Mouse (Mus musculus) heart, adult 18-20 months (tissue): ENCODE data around the gene Bhlhb9. TPM values are rescaled to one million over a fixed set of nuclear protein-coding genes. Genes with fewer than 3 reads are reported as not detected.

Source experiments
- DNase-seq, 2 experiments: peaks; one replicate each; pipeline ENCODE4 v3.0.0; 2021 to 2022; ENCODE audit warnings: mixed read lengths in 1 of 2
- microRNA-seq, 2 experiments: library from miRNA; unstranded; fragments of <30 nt; microRNA quantifications; one replicate each; pipeline ENCODE4 v1.2.0; 2022
- total RNA-seq, 2 experiments: library from RNA; stranded (reverse); gene quantifications; 2 replicates each; pipeline ENCODE4 v1.2.3; 2021

Gene Bhlhb9
- total RNA-seq, 2 experiments from 2014 or later: 8.5 to 15.3 TPM

DNA sequence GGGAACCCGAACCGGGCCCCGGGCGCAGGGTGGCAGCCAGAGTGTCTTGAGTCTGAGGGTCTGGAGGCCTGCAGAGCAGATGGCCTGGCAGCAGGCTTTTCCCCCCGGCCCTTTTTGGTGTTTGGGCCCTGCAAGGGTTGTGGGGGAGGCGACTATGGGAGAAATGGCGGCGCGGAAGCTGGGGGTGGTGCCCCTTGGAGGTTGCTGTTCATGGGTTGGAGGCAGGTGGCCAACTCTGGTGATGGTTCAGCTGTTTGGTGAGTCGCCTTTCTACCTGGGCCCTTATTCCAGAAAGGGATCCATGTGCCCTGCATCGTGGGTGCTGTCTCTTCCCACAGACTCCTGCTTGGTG is 88.8 kb downstream of the Bhlhb9 start:
- DNase-seq: peak; percentile 4 to 17

DNA sequence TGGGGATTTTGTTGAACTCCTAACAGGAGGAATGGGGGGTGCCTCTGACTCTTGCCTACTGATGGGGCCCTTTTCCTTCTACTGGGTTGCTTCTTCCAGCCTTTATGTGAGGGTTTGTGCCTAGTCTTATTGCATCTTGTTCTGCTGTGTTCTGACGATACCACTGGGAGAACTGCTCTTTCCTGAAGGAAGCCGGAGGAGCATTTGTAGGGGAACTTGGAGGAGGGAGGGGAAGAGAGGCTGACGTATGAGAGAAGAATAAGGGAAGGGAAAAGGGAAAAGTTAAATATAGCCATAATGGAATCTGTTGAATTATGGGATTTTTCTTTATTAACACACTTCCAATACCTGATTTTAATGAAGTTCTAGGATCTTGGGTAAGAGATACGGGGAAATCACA is 119.2 kb downstream of the Bhlhb9 start:
- DNase-seq: no peak

DNA sequence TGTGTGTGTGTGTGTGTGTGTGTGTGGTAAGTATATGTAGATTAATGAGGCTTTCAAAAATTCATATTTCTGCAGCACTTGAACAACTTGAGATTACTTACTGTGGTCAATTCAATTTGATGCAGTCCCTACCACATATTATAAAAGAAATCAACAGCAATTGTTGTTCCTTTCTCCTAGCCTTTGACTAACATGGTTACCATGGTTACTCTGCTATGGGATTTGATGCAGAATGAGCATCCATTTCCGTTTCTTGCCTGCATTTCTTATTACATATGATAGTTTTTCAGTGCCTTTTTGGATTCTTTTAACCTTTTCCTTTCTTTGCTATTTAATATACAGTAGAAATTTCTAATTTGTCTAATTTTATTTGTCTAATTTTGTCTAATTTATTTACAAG is 119.7 kb downstream of the Bhlhb9 start:
- DNase-seq: no peak

DNA sequence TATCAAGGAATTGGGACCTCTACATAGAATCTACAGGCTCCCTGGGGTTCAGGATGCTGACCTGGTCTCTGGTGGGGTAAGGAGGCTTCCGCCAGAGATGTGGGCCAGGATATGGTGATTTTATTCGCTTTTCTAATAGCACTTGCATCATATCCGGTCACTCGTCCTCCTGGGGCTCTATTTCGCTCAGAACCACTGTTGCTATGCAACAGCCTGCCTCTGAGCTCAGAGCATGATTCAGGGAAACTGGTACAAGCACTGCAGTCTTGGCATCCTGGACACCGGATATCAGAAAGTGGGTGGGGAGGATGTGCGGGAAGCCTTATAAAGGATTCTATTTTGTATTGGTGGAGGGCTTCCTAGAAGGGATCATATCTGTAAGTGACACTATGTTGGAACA is 124.8 kb downstream of the Bhlhb9 start:
- DNase-seq: no peak

DNA sequence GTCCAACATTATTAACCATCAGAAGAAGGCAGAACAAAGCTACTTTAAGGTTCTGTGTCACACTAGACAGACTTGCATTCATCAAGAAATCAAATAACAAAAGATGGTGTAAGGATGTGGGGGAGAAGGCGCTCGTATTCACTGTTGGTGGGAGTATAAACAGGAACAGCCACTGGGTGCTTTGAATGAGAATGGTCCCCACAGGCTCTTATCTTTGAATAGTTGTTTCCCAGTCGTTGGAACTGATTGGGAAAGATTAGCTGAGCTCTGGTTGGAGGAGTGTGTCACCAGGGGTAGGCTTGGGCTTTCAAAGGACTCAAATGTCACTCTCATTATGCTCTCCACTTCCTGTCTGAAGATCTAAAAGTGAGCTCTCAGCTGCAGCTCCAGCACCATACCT is 128.5 kb downstream of the Bhlhb9 start:
- DNase-seq: no peak

DNA sequence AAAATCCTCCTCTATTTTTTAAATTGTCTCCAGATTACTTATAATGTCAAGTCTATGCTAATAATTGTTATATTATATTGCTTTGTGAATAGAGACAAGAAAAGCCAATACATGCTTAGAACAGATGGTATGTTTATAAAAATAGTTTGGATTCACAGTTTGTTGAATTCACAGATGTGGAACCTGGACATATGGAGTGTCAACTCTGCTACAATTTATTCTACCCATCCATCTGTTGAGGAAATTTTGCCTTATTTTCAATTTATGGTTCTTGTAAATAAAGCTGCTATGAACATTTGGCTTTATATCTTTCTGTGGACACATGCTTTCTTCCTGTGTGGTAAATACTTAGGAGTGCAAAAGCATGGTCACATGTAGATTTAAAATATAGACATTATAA is 131.2 kb downstream of the Bhlhb9 start:
- DNase-seq: no peak

DNA sequence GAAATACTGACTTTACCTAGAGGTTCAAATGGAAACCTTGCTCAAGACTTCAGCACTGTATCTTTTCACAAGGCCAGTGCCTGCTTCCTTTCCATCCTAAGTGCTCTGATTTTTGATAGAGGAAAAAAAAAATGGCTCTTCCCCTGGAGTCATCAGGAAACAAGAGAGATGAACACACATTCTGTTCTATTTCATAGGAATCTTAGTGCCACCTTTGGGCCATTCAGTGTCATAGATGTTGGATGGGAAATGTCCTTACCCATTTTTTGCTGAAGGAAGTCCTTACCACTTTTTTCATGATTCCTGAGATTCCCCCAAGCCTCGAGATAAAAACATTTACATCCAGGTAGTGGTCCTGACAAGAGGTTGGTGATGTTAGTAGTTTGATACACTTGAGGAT is 139.1 kb downstream of the Bhlhb9 start:
- no peak for DNase-seq

Small RNA genes within 50 kb of the gene (microRNA-seq; reads per million reads assigned to microRNA genes)
- 0 reads per million in 2 experiments for gene Mir1970

Other genes with a start within 250 kb of the Bhlhb9 start
- gene Nxf7, start 198.8 kb upstream of the Bhlhb9 start, total RNA-seq: not detected
- not detected for gene Prame, start 169.9 kb upstream of the Bhlhb9 start, total RNA-seq
- not detected for gene Tcp11x2, start 103.8 kb upstream of the Bhlhb9 start, total RNA-seq
- gene Tmsb15a, start 72.3 kb upstream of the Bhlhb9 start, total RNA-seq: not detected
- 1 to 10 TPM; 5.3 to 5.7 TPM for gene Armcx5, start 54.9 kb upstream of the Bhlhb9 start, total RNA-seq
- 10 to 100 TPM; 19.7 to 25.1 TPM for gene Gprasp1, start 54.9 kb upstream of the Bhlhb9 start, total RNA-seq
- 1 to 10 TPM; 2.2 to 4.5 TPM for gene Gprasp2, start 41.4 kb downstream of the Bhlhb9 start, total RNA-seq
- 1 to 10 TPM in 1 of 2 experiments, under 1 TPM in 1; 0.79 to 4.3 TPM for gene Arxes2, start 196.2 kb downstream of the Bhlhb9 start, total RNA-seq
- gene Arxes1, start 235.8 kb downstream of the Bhlhb9 start, total RNA-seq: under 1 TPM; 0.32 to 0.93 TPM